Mouse (Mus musculus): ENCODE measurements around the gene Ice1. TPM values are rescaled to one million over a fixed set of nuclear protein-coding genes. Genes with fewer than 3 reads are reported as not detected.

Ice1 gene
- polyA plus RNA-seq, 1 experiment from 2014 or later: 36.8 TPM

DNA sequence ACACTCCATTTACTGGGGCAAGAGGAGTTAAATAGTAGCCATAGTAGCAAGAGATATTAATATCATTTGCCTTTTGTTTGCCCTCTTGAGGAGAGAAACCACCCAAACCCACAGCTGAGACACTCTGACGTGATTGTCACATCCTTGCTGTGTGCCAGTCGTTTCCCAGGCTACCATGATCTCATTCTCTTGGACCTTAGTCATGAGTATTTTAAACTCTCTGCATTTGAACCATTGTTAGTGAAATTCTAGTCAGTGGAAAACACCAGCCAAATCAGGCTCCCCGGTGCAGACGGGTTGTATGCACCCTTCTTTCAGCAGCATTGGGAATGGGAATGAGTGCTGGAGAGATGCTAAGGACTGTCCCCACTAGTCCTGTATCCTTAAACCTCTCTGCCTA lies 32.6 kb upstream of the Ice1 start:
- WGBS: 69% methylated on average over 4 of the region's 4 CpGs
- no peak overlapping the region for H3K4me2 ChIP-seq (ENCODE audit: low read length)
- no peaks in the 10 kb centered on the region for H3K4me1 ChIP-seq (ENCODE audit: control insufficient read depth, insufficient read depth, low read length)
- DNase-seq (ENCODE audit: low spot score): no peak
- no peak for ATAC-seq
- no peaks in the 10 kb centered on the region for H3K9me3 ChIP-seq (replicated peaks; ENCODE audit: control insufficient read depth, low read length)
- H3K4me3 ChIP-seq (ENCODE audit: low read depth, low read length): no peak overlapping the region
- H3K9ac ChIP-seq (ENCODE audit: low read length): no peak overlapping the region
- no peaks in the 10 kb centered on the region for H3K27me3 ChIP-seq (replicated peaks; ENCODE audit: control insufficient read depth, insufficient read depth, low read length)
- no peaks in the 10 kb centered on the region for H3K36me3 ChIP-seq (ENCODE audit: control insufficient read depth, insufficient read depth, low read length)
- no peak overlapping the region for H3K27ac ChIP-seq (ENCODE audit: low read depth, low read length)

DNA sequence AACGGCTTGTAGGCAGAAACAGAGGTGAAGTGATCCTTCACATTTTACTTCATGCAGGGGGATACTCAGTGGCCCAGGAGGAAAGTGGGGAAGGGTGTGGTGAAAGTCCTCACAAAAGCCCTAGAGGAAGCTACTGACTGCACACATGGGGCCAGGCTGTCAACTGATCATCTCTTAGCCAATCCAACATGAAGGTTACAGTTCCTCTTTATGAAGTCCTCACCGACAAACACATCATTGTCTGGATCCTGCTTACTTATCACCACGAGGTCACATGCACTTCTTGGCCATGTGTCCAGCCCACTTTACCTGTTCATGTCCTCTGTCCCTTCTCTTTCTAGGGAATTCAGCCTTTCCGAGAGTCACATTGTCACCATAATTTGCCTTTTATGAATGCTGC lies 22.3 kb upstream of the Ice1 start:
- Histone ChIP-seq H3K9me3 (replicated peaks; ENCODE audit: control insufficient read depth, low read length) (no peaks in the 10 kb centered on the region), H3K4me3 (ENCODE audit: low read depth, low read length) (no peak overlapping the region), H3K27me3 (replicated peaks; ENCODE audit: control insufficient read depth, insufficient read depth, low read length) (no peaks in the 10 kb centered on the region), H3K4me1 (ENCODE audit: control insufficient read depth, insufficient read depth, low read length) (no peaks in the 10 kb centered on the region), H3K9ac (ENCODE audit: low read length) (no peak overlapping the region), H3K4me2 (ENCODE audit: low read length) (no peak overlapping the region), H3K36me3 (ENCODE audit: control insufficient read depth, insufficient read depth, low read length) (no peaks in the 10 kb centered on the region), H3K27ac (ENCODE audit: low read depth, low read length) (no peak overlapping the region)
- 83% methylated on average over 4 of the region's 4 CpGs for WGBS
- DNase-seq (ENCODE audit: low spot score): no peak
- ATAC-seq: no peak

DNA sequence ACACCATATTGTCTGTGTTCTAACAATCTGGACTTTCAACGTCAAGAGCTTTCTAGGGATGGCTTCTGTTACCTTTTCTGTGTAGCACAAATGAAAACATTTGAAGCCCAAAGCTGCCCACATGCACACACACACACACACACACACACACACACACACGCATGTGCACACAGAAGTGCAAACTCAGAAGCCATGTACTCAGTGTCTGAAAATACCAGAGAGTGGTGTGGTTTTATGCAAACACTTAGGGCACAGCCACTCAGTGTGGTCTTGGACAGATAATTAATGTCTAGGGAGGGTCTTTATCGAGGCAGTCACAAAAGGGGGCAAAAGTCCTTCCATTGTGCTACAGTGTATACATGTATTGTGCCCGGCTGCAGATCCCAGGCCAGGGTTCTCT lies 19.3 kb upstream of the Ice1 start:
- DNase-seq (ENCODE audit: low spot score) (no peak), ATAC-seq (no peak)
- Histone ChIP-seq H3K4me2 (ENCODE audit: low read length) (no peak overlapping the region), H3K4me3 (ENCODE audit: low read depth, low read length) (no peak overlapping the region), H3K4me1 (ENCODE audit: control insufficient read depth, insufficient read depth, low read length) (no peaks in the 10 kb centered on the region), H3K9ac (ENCODE audit: low read length) (no peak overlapping the region), H3K36me3 (ENCODE audit: control insufficient read depth, insufficient read depth, low read length) (no peaks in the 10 kb centered on the region), H3K27me3 (replicated peaks; ENCODE audit: control insufficient read depth, insufficient read depth, low read length) (no peaks in the 10 kb centered on the region), H3K9me3 (replicated peaks; ENCODE audit: control insufficient read depth, low read length) (no peaks in the 10 kb centered on the region), H3K27ac (ENCODE audit: low read depth, low read length) (no peak overlapping the region)
- WGBS: 72% methylated on average over 4 of the region's 4 CpGs

DNA sequence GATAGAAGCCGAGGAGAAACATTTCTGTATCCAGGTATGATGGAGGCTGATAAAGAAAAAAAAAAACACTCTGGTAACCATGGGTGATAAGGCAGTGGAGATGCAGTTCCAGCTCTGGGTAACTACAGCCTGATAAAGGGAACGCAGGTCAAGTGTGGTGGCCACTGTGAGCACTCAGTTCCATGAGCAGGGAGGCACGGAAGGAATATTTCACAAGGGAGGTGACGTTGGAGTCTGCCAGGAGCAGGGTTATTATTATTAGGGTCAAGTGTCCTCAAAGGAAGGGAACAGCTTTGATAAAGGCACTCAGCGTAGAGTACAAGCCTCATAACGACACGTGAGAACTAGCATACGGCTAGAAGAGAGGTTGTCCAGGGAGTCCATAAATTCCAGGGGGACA lies 18.9 kb upstream of the Ice1 start:
- Histone ChIP-seq H3K27ac (ENCODE audit: low read depth, low read length) (no peak overlapping the region), H3K9me3 (replicated peaks; ENCODE audit: control insufficient read depth, low read length) (no peaks in the 10 kb centered on the region), H3K4me1 (ENCODE audit: control insufficient read depth, insufficient read depth, low read length) (no peaks in the 10 kb centered on the region), H3K36me3 (ENCODE audit: control insufficient read depth, insufficient read depth, low read length) (no peaks in the 10 kb centered on the region), H3K4me2 (ENCODE audit: low read length) (no peak overlapping the region), H3K4me3 (ENCODE audit: low read depth, low read length) (no peak overlapping the region), H3K27me3 (replicated peaks; ENCODE audit: control insufficient read depth, insufficient read depth, low read length) (no peaks in the 10 kb centered on the region), H3K9ac (ENCODE audit: low read length) (no peak overlapping the region)
- DNase-seq (ENCODE audit: low spot score): no peak
- no peak for ATAC-seq
- 84% methylated on average over 8 of the region's 8 CpGs for WGBS

DNA sequence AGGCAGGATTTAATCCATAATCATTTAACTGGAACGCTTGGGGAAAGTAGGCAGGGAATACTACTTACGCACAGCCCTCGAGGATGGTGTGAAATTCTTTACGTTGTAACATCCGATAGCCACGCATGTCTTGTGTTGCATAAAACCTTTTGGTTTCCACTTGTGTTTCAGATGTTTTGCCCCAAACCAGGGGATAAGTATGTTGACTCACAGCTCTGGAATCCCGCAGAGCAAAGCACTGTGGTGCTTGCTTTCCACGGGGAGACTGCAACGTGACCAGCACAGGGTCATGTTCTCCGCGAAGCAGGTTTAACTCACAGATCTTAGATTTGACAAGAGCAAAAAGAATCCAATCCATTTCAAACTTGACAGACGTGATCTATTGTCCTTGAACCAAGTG lies 18.1 kb upstream of the Ice1 start:
- ATAC-seq (no peak), DNase-seq (ENCODE audit: low spot score) (no peak)
- H3K4me3 ChIP-seq (ENCODE audit: low read depth, low read length): no peak overlapping the region
- no peaks in the 10 kb centered on the region for H3K9me3 ChIP-seq (replicated peaks; ENCODE audit: control insufficient read depth, low read length)
- H3K4me2 ChIP-seq (ENCODE audit: low read length): no peak overlapping the region
- H3K4me1 ChIP-seq (ENCODE audit: control insufficient read depth, insufficient read depth, low read length): no peaks in the 10 kb centered on the region
- no peak overlapping the region for H3K9ac ChIP-seq (ENCODE audit: low read length)
- H3K36me3 ChIP-seq (ENCODE audit: control insufficient read depth, insufficient read depth, low read length): no peaks in the 10 kb centered on the region
- 87% methylated on average over 12 of the region's 12 CpGs for WGBS
- no peaks in the 10 kb centered on the region for H3K27me3 ChIP-seq (replicated peaks; ENCODE audit: control insufficient read depth, insufficient read depth, low read length)
- no peak overlapping the region for H3K27ac ChIP-seq (ENCODE audit: low read depth, low read length)

DNA sequence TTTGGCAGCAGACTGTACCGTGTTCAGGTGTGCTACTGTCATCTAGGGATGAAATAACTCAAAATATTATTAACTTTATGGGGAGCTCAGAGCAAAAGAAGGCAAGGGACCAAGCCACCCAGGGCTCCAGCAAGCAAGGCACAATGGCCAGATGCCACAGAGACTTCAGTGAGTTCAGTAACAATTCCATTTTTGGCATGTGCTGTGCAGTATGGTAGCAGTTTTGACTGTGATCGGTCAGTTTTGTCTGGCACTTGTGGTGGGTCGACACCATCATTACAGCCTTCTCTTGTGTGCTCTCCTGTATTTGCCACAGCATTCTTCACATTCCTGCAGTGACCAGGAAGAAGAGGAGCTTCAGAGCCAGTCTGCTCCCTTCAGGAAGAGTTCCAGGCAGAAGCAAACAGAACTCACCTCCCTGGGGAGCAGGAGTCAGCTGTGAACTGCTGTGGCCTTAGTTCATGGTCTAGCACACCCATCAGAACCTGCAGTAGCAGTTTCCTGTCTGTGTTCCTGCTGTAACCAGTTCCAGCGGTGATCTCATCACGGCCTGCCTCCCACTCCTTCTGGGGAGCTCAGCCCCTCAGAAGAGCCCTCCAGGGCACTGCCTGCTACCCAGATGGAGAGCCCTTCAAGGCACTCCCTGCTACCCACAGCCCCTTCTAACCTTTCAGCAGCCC lies 16.8 kb upstream of the Ice1 start:
- ATAC-seq (no peak), DNase-seq (ENCODE audit: low spot score) (no peak)
- Histone ChIP-seq H3K9ac (ENCODE audit: low read length) (no peak overlapping the region), H3K9me3 (replicated peaks; ENCODE audit: control insufficient read depth, low read length) (no peaks in the 10 kb centered on the region), H3K36me3 (ENCODE audit: control insufficient read depth, insufficient read depth, low read length) (no peaks in the 10 kb centered on the region), H3K27me3 (replicated peaks; ENCODE audit: control insufficient read depth, insufficient read depth, low read length) (no peaks in the 10 kb centered on the region), H3K4me1 (ENCODE audit: control insufficient read depth, insufficient read depth, low read length) (no peaks in the 10 kb centered on the region), H3K4me3 (ENCODE audit: low read depth, low read length) (no peak overlapping the region), H3K27ac (ENCODE audit: low read depth, low read length) (no peak overlapping the region), H3K4me2 (ENCODE audit: low read length) (no peak overlapping the region)
- WGBS: 72% methylated on average over 5 of the region's 5 CpGs

DNA sequence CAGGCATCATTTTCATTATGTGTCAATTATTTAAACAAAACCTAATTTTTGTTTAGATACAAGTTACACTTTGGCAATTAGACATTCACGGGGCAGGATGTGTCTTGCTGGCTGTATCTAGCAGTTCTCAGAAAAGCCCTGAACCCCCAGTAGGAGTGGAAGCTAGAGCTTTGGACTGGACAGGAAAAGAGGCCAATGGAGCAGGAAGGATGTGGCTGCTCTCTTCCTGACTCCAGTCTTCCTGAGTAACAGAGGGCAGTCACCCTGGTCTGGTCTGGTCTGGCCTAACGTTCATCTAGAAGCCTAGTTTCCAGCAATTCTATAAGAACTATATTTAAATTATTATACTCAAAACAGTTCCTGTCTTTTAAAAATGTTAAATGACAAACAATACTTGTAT lies 16.0 kb upstream of the Ice1 start:
- no peaks in the 10 kb centered on the region for H3K27me3 ChIP-seq (replicated peaks; ENCODE audit: control insufficient read depth, insufficient read depth, low read length)
- no peak overlapping the region for H3K4me3 ChIP-seq (ENCODE audit: low read depth, low read length)
- ATAC-seq: no peak
- no peaks in the 10 kb centered on the region for H3K36me3 ChIP-seq (ENCODE audit: control insufficient read depth, insufficient read depth, low read length)
- no peaks in the 10 kb centered on the region for H3K9me3 ChIP-seq (replicated peaks; ENCODE audit: control insufficient read depth, low read length)
- no peak overlapping the region for H3K9ac ChIP-seq (ENCODE audit: low read length)
- 76% methylated on average over 2 of the region's 2 CpGs for WGBS
- no peak overlapping the region for H3K4me2 ChIP-seq (ENCODE audit: low read length)
- H3K27ac ChIP-seq (ENCODE audit: low read depth, low read length): no peak overlapping the region
- no peaks in the 10 kb centered on the region for H3K4me1 ChIP-seq (ENCODE audit: control insufficient read depth, insufficient read depth, low read length)
- DNase-seq (ENCODE audit: low spot score): no peak

DNA sequence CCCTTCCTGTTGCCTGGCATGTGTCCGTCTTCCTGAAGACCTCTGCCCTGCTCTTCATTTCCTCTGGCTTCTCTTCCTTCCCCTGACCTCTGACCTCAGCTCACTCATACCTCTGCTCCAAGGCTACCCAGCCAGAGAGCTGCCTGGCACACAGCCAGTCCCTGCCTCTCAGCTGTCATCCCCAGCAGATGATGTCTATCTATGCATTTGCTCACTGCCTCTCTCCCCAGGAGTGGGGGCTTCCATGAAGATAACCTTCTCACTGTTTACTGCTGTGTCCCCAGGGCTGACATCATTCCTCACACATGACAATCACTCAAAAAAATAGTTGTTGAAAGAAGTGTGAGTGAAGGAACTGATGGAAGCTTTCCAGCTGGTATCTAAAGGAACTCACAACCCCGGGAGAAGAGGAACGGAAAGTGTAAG lies 12.6 kb upstream of the Ice1 start:
- Histone ChIP-seq H3K27ac (ENCODE audit: low read depth, low read length) (no peak overlapping the region), H3K36me3 (ENCODE audit: control insufficient read depth, insufficient read depth, low read length) (no peaks in the 10 kb centered on the region), H3K9ac (ENCODE audit: low read length) (no peak overlapping the region), H3K9me3 (replicated peaks; ENCODE audit: control insufficient read depth, low read length) (no peaks in the 10 kb centered on the region), H3K4me3 (ENCODE audit: low read depth, low read length) (no peak overlapping the region), H3K4me2 (ENCODE audit: low read length) (no peak overlapping the region), H3K4me1 (ENCODE audit: control insufficient read depth, insufficient read depth, low read length) (no peaks in the 10 kb centered on the region), H3K27me3 (replicated peaks; ENCODE audit: control insufficient read depth, insufficient read depth, low read length) (no peaks in the 10 kb centered on the region)
- DNase-seq (ENCODE audit: low spot score): no peak
- 79% methylated on average over 3 of the region's 3 CpGs for WGBS
- ATAC-seq: no peak

DNA sequence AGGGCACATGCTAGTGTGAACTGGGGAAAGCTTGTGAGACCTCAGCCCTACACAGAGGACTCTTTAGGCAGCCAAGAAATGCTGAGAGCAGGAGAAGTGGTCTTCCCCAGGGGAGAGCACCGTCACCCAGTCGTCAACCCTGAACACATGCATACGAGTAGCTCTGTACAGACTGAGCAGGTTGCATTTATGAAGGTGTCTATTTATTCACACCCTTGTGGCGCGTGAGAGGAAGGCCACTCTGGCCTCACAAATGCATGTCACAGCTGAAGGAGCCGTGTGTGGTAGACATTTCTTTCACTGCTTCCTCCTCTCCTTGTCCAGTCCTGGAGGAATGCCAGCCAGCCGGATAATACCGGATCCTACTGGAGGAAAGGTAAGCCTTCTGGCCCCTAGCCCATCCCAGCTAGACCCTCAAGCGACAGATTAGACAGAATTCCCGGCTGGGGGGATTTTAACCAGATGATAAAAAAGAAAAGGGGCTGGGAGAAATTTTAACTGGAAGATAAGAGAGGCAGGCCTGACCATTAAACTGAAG lies 8.6 kb upstream of the Ice1 start:
- 61% methylated on average over 10 of the region's 10 CpGs for WGBS
- no peak for ATAC-seq
- no peaks in the 10 kb centered on the region for H3K4me1 ChIP-seq (ENCODE audit: control insufficient read depth, insufficient read depth, low read length)
- no peak overlapping the region for H3K9ac ChIP-seq (ENCODE audit: low read length)
- H3K27me3 ChIP-seq (replicated peaks; ENCODE audit: control insufficient read depth, insufficient read depth, low read length): no peaks in the 10 kb centered on the region
- no peak overlapping the region for H3K27ac ChIP-seq (ENCODE audit: low read depth, low read length)
- no peaks in the 10 kb centered on the region for H3K9me3 ChIP-seq (replicated peaks; ENCODE audit: control insufficient read depth, low read length)
- H3K4me3 ChIP-seq (ENCODE audit: low read depth, low read length): no peak overlapping the region
- H3K4me2 ChIP-seq (ENCODE audit: low read length): no peak overlapping the region
- no peak for DNase-seq (ENCODE audit: low spot score)
- H3K36me3 ChIP-seq (ENCODE audit: control insufficient read depth, insufficient read depth, low read length): no peaks in the 10 kb centered on the region

Data from forebrain, embryonic 14.5 days (tissue).